Mouse (Mus musculus): Measurements from ENCODE around the gene Olfr20. TPM values are rescaled to one million over a fixed set of nuclear protein-coding genes. Genes with fewer than 3 reads are reported as not detected.

Gene Olfr20
- polyA plus RNA-seq, 1 experiment: not detected

GRCm38 (mm10) chr11:73326485-73326886 lies 24.1 kb upstream of the Olfr20 start:
- H3K4me1 ChIP-seq (ENCODE audit: control insufficient read depth, insufficient read depth, low read length): no peaks in the 10 kb centered on the region
- no peak overlapping the region for H3K27ac ChIP-seq (ENCODE audit: insufficient read depth, low read length)
- no peak overlapping the region for H3K9ac ChIP-seq (ENCODE audit: low read depth, poor library complexity, severe bottlenecking)
- 0 out of 2 replicates have a peak, but pooled peaks cover under 1% of the 10 kb centered on the region for H3K36me3 ChIP-seq (ENCODE audit: control insufficient read depth, insufficient read depth, low read length, poor library complexity, severe bottlenecking)
- no peaks in the 10 kb centered on the region for H3K27me3 ChIP-seq (ENCODE audit: control insufficient read depth, insufficient read depth, low read length, poor library complexity, severe bottlenecking)
- TF ChIP-seq CTCF (IDR thresholded peaks at IDR 0.05; ENCODE audit: low read depth, low read length) (no peak), POLR2A (IDR thresholded peaks at IDR 0.05; ENCODE audit: insufficient read depth, low read length) (no peak), EP300 (IDR thresholded peaks at IDR 0.05; ENCODE audit: insufficient read depth, low read depth, low read length) (no peak)
- no peak overlapping the region for H3K4me3 ChIP-seq (ENCODE audit: low read depth, low read length)
- H3K9me3 ChIP-seq (replicated peaks; ENCODE audit: control insufficient read depth, insufficient read depth, low read length, poor library complexity, severe bottlenecking): peaks cover 1% of the 10 kb centered on the region

- no peak overlapping the region for H3K27ac ChIP-seq (ENCODE audit: insufficient read depth, low read length)
- no peaks in the 10 kb centered on the region for H3K9me3 ChIP-seq (replicated peaks; ENCODE audit: control insufficient read depth, insufficient read depth, low read length, poor library complexity, severe bottlenecking)
- TF ChIP-seq POLR2A (IDR thresholded peaks at IDR 0.05; ENCODE audit: insufficient read depth, low read length): no peak
- no peak for TF ChIP-seq CTCF (IDR thresholded peaks at IDR 0.05; ENCODE audit: low read depth, low read length)
- no peak for TF ChIP-seq EP300 (IDR thresholded peaks at IDR 0.05; ENCODE audit: insufficient read depth, low read depth, low read length)
- no peaks in the 10 kb centered on the region for H3K36me3 ChIP-seq (ENCODE audit: control insufficient read depth, insufficient read depth, low read length, poor library complexity, severe bottlenecking)
- no peaks in the 10 kb centered on the region for H3K27me3 ChIP-seq (ENCODE audit: control insufficient read depth, insufficient read depth, low read length, poor library complexity, severe bottlenecking)
- no peak overlapping the region for H3K9ac ChIP-seq (ENCODE audit: low read depth, poor library complexity, severe bottlenecking)
- H3K4me3 ChIP-seq (ENCODE audit: low read depth, low read length): no peak overlapping the region
- H3K4me1 ChIP-seq (ENCODE audit: control insufficient read depth, insufficient read depth, low read length): no peaks in the 10 kb centered on the region
Observed at GRCm38 (mm10) chr11:73327361-73327760, 23.2 kb upstream of the Olfr20 start.

- Histone ChIP-seq H3K4me1 (ENCODE audit: control insufficient read depth, insufficient read depth, low read length) (no peaks in the 10 kb centered on the region), H3K36me3 (ENCODE audit: control insufficient read depth, insufficient read depth, low read length, poor library complexity, severe bottlenecking) (no peaks in the 10 kb centered on the region), H3K9ac (ENCODE audit: low read depth, poor library complexity, severe bottlenecking) (no peak within 1 kb of the TSS), H3K27me3 (ENCODE audit: control insufficient read depth, insufficient read depth, low read length, poor library complexity, severe bottlenecking) (no peaks in the 10 kb centered on the region), H3K9me3 (replicated peaks; ENCODE audit: control insufficient read depth, insufficient read depth, low read length, poor library complexity, severe bottlenecking) (no peaks in the 10 kb centered on the region), H3K4me3 (ENCODE audit: low read depth, low read length) (no peak within 1 kb of the TSS), H3K27ac (ENCODE audit: insufficient read depth, low read length) (no peak within 1 kb of the TSS)
- TF ChIP-seq EP300 (IDR thresholded peaks at IDR 0.05; ENCODE audit: insufficient read depth, low read depth, low read length) (no peak), CTCF (IDR thresholded peaks at IDR 0.05; ENCODE audit: low read depth, low read length) (no peak), POLR2A (IDR thresholded peaks at IDR 0.05; ENCODE audit: insufficient read depth, low read length) (no peak)
Observed at GRCm38 (mm10) chr11:73329442-73329841, 21.1 kb upstream of the Olfr20 start, which contains the start of the genes Aspa, Gm49340 and Spata22. Gene Aspa, minus strand, starts transcription at chr11:73329596. Gene Gm49340, plus strand, starts transcription at chr11:73329741. Gene Spata22, plus strand, starts transcription at chr11:73329741.

GRCm38 (mm10) chr11:73333357-73333756 lies 17.2 kb upstream of the Olfr20 start:
- Histone ChIP-seq H3K4me3 (ENCODE audit: low read depth, low read length) (no peak overlapping the region), H3K4me1 (ENCODE audit: control insufficient read depth, insufficient read depth, low read length) (no peaks in the 10 kb centered on the region), H3K27ac (ENCODE audit: insufficient read depth, low read length) (no peak overlapping the region), H3K9ac (ENCODE audit: low read depth, poor library complexity, severe bottlenecking) (no peak overlapping the region), H3K36me3 (ENCODE audit: control insufficient read depth, insufficient read depth, low read length, poor library complexity, severe bottlenecking) (no peaks in the 10 kb centered on the region), H3K27me3 (ENCODE audit: control insufficient read depth, insufficient read depth, low read length, poor library complexity, severe bottlenecking) (no peaks in the 10 kb centered on the region), H3K9me3 (replicated peaks; ENCODE audit: control insufficient read depth, insufficient read depth, low read length, poor library complexity, severe bottlenecking) (no peaks in the 10 kb centered on the region)
- no peak for TF ChIP-seq EP300 (IDR thresholded peaks at IDR 0.05; ENCODE audit: insufficient read depth, low read depth, low read length)
- TF ChIP-seq CTCF (IDR thresholded peaks at IDR 0.05; ENCODE audit: low read depth, low read length): no peak
- no peak for TF ChIP-seq POLR2A (IDR thresholded peaks at IDR 0.05; ENCODE audit: insufficient read depth, low read length)

GRCm38 (mm10) chr11:73336919-73337318 lies 13.7 kb upstream of the Olfr20 start:
- Histone ChIP-seq H3K9me3 (replicated peaks; ENCODE audit: control insufficient read depth, insufficient read depth, low read length, poor library complexity, severe bottlenecking) (no peaks in the 10 kb centered on the region), H3K4me3 (ENCODE audit: low read depth, low read length) (no peak overlapping the region), H3K4me1 (ENCODE audit: control insufficient read depth, insufficient read depth, low read length) (no peaks in the 10 kb centered on the region), H3K36me3 (ENCODE audit: control insufficient read depth, insufficient read depth, low read length, poor library complexity, severe bottlenecking) (no peaks in the 10 kb centered on the region), H3K27me3 (ENCODE audit: control insufficient read depth, insufficient read depth, low read length, poor library complexity, severe bottlenecking) (no peaks in the 10 kb centered on the region), H3K27ac (ENCODE audit: insufficient read depth, low read length) (no peak overlapping the region), H3K9ac (ENCODE audit: low read depth, poor library complexity, severe bottlenecking) (no peak overlapping the region)
- TF ChIP-seq EP300 (IDR thresholded peaks at IDR 0.05; ENCODE audit: insufficient read depth, low read depth, low read length) (no peak), POLR2A (IDR thresholded peaks at IDR 0.05; ENCODE audit: insufficient read depth, low read length) (no peak), CTCF (IDR thresholded peaks at IDR 0.05; ENCODE audit: low read depth, low read length) (no peak)

- H3K36me3 ChIP-seq (ENCODE audit: control insufficient read depth, insufficient read depth, low read length, poor library complexity, severe bottlenecking): no peaks in the 10 kb centered on the region
- TF ChIP-seq POLR2A (IDR thresholded peaks at IDR 0.05; ENCODE audit: insufficient read depth, low read length) (no peak), EP300 (IDR thresholded peaks at IDR 0.05; ENCODE audit: insufficient read depth, low read depth, low read length) (no peak), CTCF (IDR thresholded peaks at IDR 0.05; ENCODE audit: low read depth, low read length) (no peak)
- no peaks in the 10 kb centered on the region for H3K27me3 ChIP-seq (ENCODE audit: control insufficient read depth, insufficient read depth, low read length, poor library complexity, severe bottlenecking)
- no peak within 1 kb of the TSS for H3K4me3 ChIP-seq (ENCODE audit: low read depth, low read length)
- 0 out of 2 replicates have a peak, but pooled peaks cover 2% of the 10 kb centered on the region for H3K9me3 ChIP-seq (replicated peaks; ENCODE audit: control insufficient read depth, insufficient read depth, low read length, poor library complexity, severe bottlenecking)
- H3K27ac ChIP-seq (ENCODE audit: insufficient read depth, low read length): no peak within 1 kb of the TSS
- no peaks in the 10 kb centered on the region for H3K4me1 ChIP-seq (ENCODE audit: control insufficient read depth, insufficient read depth, low read length)
- H3K9ac ChIP-seq (ENCODE audit: low read depth, poor library complexity, severe bottlenecking): no peak within 1 kb of the TSS
Observed at GRCm38 (mm10) chr11:73370946-73371345, 20.4 kb downstream of the Olfr20 start, which contains the start of gene Olfr376. Gene Olfr376, plus strand, starts transcription at chr11:73371246.
